Mouse (Mus musculus): ENCODE results near the gene Hcar1. TPM values are rescaled to one million over a fixed set of nuclear protein-coding genes. Genes with fewer than 3 reads are reported as not detected.

The Hcar1 gene
- polyA plus RNA-seq (2015; fragmentation: Nextera tagmentation; extraction: Ambion mirVana) = 4.4 and 5.1 TPM in 2 replicates

GRCm38 (mm10) chr5:123879928-123880327, at the start of gene Hcar1:
TSS of gene Hcar1 (minus strand) at chr5:123880020.

GRCm38 (mm10) chr5:123927118-123927517, 47.3 kb upstream of the Hcar1 start, which contains the start of gene Gm43518:
TSS of gene Gm43518 (plus strand) at chr5:123927418.

GRCm38 (mm10) chr5:123906976-123907630, 27.3 kb upstream of the Hcar1 start, which contains the start of gene Denr:
TSS of gene Denr (plus strand) at chr5:123907175.

GRCm38 (mm10) chr5:123865365-123865764, 14.5 kb downstream of the Hcar1 start, which contains the start of gene Hcar2:
TSS of gene Hcar2 (minus strand) at chr5:123865499.

Other genes with a start within 250 kb of the Hcar1 start
- 41.6 and 53.8 TPM in 2 replicates for gene Clip1, start 195.4 kb downstream of the Hcar1 start, polyA plus RNA-seq (2015; fragmentation: Nextera tagmentation; extraction: Ambion mirVana)
- 23.0 and 34.2 TPM in 2 replicates for gene Zcchc8, start 158.9 kb downstream of the Hcar1 start, polyA plus RNA-seq (2015; fragmentation: Nextera tagmentation; extraction: Ambion mirVana)
- 56.9 and 68.2 TPM in 2 replicates for gene Rsrc2, start 130.6 kb downstream of the Hcar1 start, polyA plus RNA-seq (2015; fragmentation: Nextera tagmentation; extraction: Ambion mirVana)
- 8.0 and 12.9 TPM in 2 replicates for gene Kntc1, start 130.3 kb downstream of the Hcar1 start, polyA plus RNA-seq (2015; fragmentation: Nextera tagmentation; extraction: Ambion mirVana)
- gene Hcar2, start 14.5 kb downstream of the Hcar1 start, polyA plus RNA-seq (2015; fragmentation: Nextera tagmentation; extraction: Ambion mirVana) = 1.6 and 5.8 TPM in 2 replicates
- gene Denr, start 27.2 kb upstream of the Hcar1 start, polyA plus RNA-seq (2015; fragmentation: Nextera tagmentation; extraction: Ambion mirVana) = 77.7 and 104 TPM in 2 replicates
- 1.1 and 1.9 TPM in 2 replicates for gene Gm43518, start 47.4 kb upstream of the Hcar1 start, polyA plus RNA-seq (2015; fragmentation: Nextera tagmentation; extraction: Ambion mirVana)
- 4.6 and 6.0 TPM in 2 replicates for gene Ccdc62, start 50.7 kb upstream of the Hcar1 start, polyA plus RNA-seq (2015; fragmentation: Nextera tagmentation; extraction: Ambion mirVana)
- 52.0 and 72.7 TPM in 2 replicates for gene Hip1r, start 93.6 kb upstream of the Hcar1 start, polyA plus RNA-seq (2015; fragmentation: Nextera tagmentation; extraction: Ambion mirVana)
- gene Vps37b, start 152.2 kb upstream of the Hcar1 start, polyA plus RNA-seq (2015; fragmentation: Nextera tagmentation; extraction: Ambion mirVana) = 35.9 and 39.0 TPM in 2 replicates
- 1.5 and 1.6 TPM in 2 replicates for gene Abcb9, start 215.8 kb upstream of the Hcar1 start, polyA plus RNA-seq (2015; fragmentation: Nextera tagmentation; extraction: Ambion mirVana)
- 16.7 and 17.0 TPM in 2 replicates for gene Ogfod2, start 232.3 kb upstream of the Hcar1 start, polyA plus RNA-seq (2015; fragmentation: Nextera tagmentation; extraction: Ambion mirVana)
- gene Arl6ip4, start 236.1 kb upstream of the Hcar1 start, polyA plus RNA-seq (2015; fragmentation: Nextera tagmentation; extraction: Ambion mirVana) = 75.0 and 80.1 TPM in 2 replicates

All from urinary bladder, postnatal 0 days (tissue).